Mouse (Mus musculus): ENCODE data around the gene R3hcc1l. TPM values are rescaled to one million over a fixed set of nuclear protein-coding genes. Genes with fewer than 3 reads are reported as not detected.

The R3hcc1l gene
- 10 to 100 TPM; 28.2 to 28.7 TPM for total RNA-seq (2021)
- polyA plus RNA-seq (2012; rRNA removed) = 2.7 and 5.1 TPM in 2 replicates
- long read RNA-seq, full-length matches to known transcripts = 8 of 10 reads
- long read RNA-seq, partial matches to known transcripts = 1 of 10 reads
- long read RNA-seq, other reads (novel, unspliced or antisense) = 1 of 10 reads

DNA sequence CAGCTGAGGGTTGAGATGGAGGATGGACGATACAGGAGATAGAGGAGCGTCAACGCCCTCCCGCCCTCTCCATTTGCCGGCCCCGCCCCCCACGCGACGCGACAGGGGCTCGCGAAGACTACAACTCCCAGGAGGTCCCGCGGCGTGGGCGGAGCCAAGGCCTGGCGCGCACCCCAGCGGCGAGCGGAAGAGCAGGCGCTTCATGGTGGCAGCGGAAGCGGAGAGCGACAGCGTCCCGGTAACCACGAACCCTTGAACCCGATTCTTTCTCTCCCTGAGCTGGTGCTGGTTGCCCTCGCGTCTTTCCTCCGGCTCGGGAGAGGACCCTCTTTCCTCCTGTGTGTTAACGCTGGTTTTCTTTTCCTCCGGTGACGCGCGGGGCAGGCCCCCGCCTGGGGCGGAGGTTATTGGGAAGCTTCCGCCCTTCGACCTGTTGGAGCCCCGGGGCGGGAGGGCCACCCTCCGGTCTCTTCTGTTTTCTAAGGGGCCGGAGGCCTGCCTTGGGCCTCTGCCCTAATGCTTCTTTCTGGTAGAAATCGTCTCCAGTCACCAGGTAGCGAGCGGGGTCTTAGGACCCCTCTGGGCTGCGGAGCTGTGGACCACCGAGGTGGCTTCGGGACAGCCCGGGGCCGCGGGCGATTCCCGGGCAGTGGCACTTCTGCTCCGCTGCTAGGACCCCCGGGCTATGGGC is at the start of gene R3hcc1l:
TSS of gene R3hcc1l (plus strand) at position 140 of the 691 bp plus-strand sequence.
- H3K27me3 ChIP-seq (ENCODE audit: control insufficient read depth, insufficient read depth, low read length) = no peaks in the 10 kb centered on the region
- intact Hi-C loops (cut with DNase I) = loop anchor here (5.0 to 10.0 kb wide), 2 partner anchors 144 to 714 kb away; partner anchors contain the start of gene Arhgap19
- H3K4me1 ChIP-seq (ENCODE audit: control insufficient read depth, insufficient read depth, low read length) = peaks cover 3% of the 10 kb centered on the region
- TF ChIP-seq EP300 (IDR thresholded peaks at IDR 0.05; ENCODE audit: insufficient read depth, low read depth, low read length) (peak; percentile 58; the same call in 1 of the 2 replicates), CTCF (IDR thresholded peaks at IDR 0.05) (peak; percentile 79), POLR2A (IDR thresholded peaks at IDR 0.05; ENCODE audit: insufficient read depth, low read depth, low read length) (peak; percentile 87)
- WGBS = under 1% methylated on average over 59 of the region's 59 CpGs
- 0 out of 2 replicates have a peak, but pooled peaks cover 3% of the 10 kb centered on the region for H3K79me2 ChIP-seq (replicated peaks; ENCODE audit: control insufficient read depth, insufficient read depth, low read length)
- H3K27ac ChIP-seq = peak within 1 kb of the TSS; percentile 94
- H3K36me3 ChIP-seq (ENCODE audit: control insufficient read depth, insufficient read depth, low read length) = peaks cover 3% of the 10 kb centered on the region; the same call in 1 of the 2 replicates
- peak within 1 kb of the TSS; percentile 99 for H3K4me3 ChIP-seq
- peak within 1 kb of the TSS; percentile 77 for H3K9ac ChIP-seq (ENCODE audit: low read depth, low read length)
- DNase-seq = peak; percentile 97 to 99

DNA sequence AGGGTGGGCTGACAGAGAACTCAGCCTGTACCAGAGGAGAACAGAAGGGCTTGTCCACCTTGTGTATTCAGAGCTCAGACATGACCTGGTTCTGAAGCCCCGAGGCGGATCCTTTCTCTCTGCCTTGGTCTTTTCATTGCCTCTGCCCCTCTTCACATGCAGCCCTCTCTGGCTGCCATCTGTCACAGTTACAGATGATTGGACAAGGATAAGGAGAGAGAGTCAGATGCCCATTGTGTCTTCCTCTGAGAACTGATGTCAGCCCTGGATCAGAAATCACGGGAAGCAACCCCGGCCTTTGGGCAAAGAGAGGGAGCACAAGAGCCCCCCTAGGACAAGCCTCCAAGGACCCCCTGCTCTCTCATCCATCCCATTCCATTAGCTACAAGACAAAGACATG is 47.0 kb upstream of the R3hcc1l start:
- Histone ChIP-seq H3K27me3 (ENCODE audit: control insufficient read depth, insufficient read depth, low read length) (no peaks in the 10 kb centered on the region; the same call in 1 of the 2 replicates), H3K36me3 (ENCODE audit: control insufficient read depth, insufficient read depth, low read length) (no peaks in the 10 kb centered on the region), H3K4me3 (no peak overlapping the region), H3K9ac (ENCODE audit: low read depth, low read length) (no peak overlapping the region), H3K79me2 (replicated peaks; ENCODE audit: control insufficient read depth, insufficient read depth, low read length) (no peaks in the 10 kb centered on the region), H3K27ac (no peak overlapping the region), H3K4me1 (ENCODE audit: control insufficient read depth, insufficient read depth, low read length) (no peaks in the 10 kb centered on the region)
- no peak for DNase-seq
- intact Hi-C loops (cut with DNase I) = no loop called here
- WGBS = 88% methylated on average over 4 of the region's 4 CpGs
- no peak for TF ChIP-seq CTCF (IDR thresholded peaks at IDR 0.05)
- no peak for TF ChIP-seq POLR2A (IDR thresholded peaks at IDR 0.05; ENCODE audit: insufficient read depth, low read depth, low read length)
- TF ChIP-seq EP300 (IDR thresholded peaks at IDR 0.05; ENCODE audit: insufficient read depth, low read depth, low read length) = no peak

DNA sequence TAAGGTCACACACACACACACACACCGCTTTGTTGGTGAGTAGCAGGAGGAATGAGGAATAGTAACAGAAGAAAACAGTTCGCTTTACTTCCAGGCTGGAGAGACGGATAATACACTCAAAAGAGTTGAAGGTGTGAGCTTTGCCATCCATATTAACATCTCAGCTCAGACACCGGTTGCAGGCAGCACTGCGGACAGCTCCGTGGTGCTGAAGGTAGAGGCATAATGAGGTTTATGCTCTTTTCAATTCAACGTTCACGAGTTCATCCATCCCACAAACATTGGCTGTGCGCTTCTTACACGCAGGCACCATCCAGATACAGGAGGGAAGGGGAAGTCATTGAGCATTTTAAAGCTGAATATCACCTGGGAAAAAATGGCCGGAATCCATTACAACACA is 45.7 kb upstream of the R3hcc1l start:
- TF ChIP-seq CTCF (IDR thresholded peaks at IDR 0.05) (no peak), EP300 (IDR thresholded peaks at IDR 0.05; ENCODE audit: insufficient read depth, low read depth, low read length) (no peak), POLR2A (IDR thresholded peaks at IDR 0.05; ENCODE audit: insufficient read depth, low read depth, low read length) (no peak)
- no peak overlapping the region for H3K27ac ChIP-seq
- no peaks in the 10 kb centered on the region for H3K79me2 ChIP-seq (replicated peaks; ENCODE audit: control insufficient read depth, insufficient read depth, low read length)
- intact Hi-C loops (cut with DNase I) = no loop called here
- no peak overlapping the region for H3K9ac ChIP-seq (ENCODE audit: low read depth, low read length)
- H3K4me3 ChIP-seq = no peak overlapping the region
- no peaks in the 10 kb centered on the region for H3K4me1 ChIP-seq (ENCODE audit: control insufficient read depth, insufficient read depth, low read length)
- no peak for DNase-seq
- no peaks in the 10 kb centered on the region; the same call in 1 of the 2 replicates for H3K27me3 ChIP-seq (ENCODE audit: control insufficient read depth, insufficient read depth, low read length)
- WGBS = 23% methylated on average over 11 of the region's 11 CpGs
- H3K36me3 ChIP-seq (ENCODE audit: control insufficient read depth, insufficient read depth, low read length) = no peaks in the 10 kb centered on the region

DNA sequence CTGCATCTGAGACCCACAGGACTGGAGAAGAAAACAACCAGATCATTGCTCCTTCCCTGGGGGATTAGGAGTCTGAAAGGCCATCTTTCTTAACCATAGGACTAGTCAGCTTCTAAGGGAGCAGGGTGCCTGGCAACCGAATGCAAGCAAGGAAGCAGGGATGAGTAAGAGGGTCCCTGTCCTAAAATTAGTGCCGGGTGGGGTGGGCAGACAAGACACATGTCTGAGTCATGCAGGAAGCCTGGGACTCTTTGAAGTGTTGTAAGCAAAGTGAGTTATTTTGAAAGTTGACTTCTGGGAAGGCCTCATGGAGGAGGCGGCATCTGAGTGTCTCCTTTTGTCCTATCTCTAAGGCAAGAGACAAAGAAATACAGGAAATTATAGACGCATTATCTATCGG is 40.8 kb upstream of the R3hcc1l start:
- H3K9ac ChIP-seq (ENCODE audit: low read depth, low read length) = no peak overlapping the region
- intact Hi-C loops (cut with DNase I) = no loop called here
- DNase-seq = no peak
- no peak for TF ChIP-seq EP300 (IDR thresholded peaks at IDR 0.05; ENCODE audit: insufficient read depth, low read depth, low read length)
- no peak for TF ChIP-seq POLR2A (IDR thresholded peaks at IDR 0.05; ENCODE audit: insufficient read depth, low read depth, low read length)
- TF ChIP-seq CTCF (IDR thresholded peaks at IDR 0.05) = no peak
- H3K4me1 ChIP-seq (ENCODE audit: control insufficient read depth, insufficient read depth, low read length) = no peaks in the 10 kb centered on the region
- WGBS = 26% methylated on average over 5 of the region's 5 CpGs
- no peaks in the 10 kb centered on the region; the same call in 1 of the 2 replicates for H3K27me3 ChIP-seq (ENCODE audit: control insufficient read depth, insufficient read depth, low read length)
- H3K36me3 ChIP-seq (ENCODE audit: control insufficient read depth, insufficient read depth, low read length) = no peaks in the 10 kb centered on the region
- no peak overlapping the region for H3K27ac ChIP-seq
- H3K4me3 ChIP-seq = no peak overlapping the region
- H3K79me2 ChIP-seq (replicated peaks; ENCODE audit: control insufficient read depth, insufficient read depth, low read length) = no peaks in the 10 kb centered on the region

DNA sequence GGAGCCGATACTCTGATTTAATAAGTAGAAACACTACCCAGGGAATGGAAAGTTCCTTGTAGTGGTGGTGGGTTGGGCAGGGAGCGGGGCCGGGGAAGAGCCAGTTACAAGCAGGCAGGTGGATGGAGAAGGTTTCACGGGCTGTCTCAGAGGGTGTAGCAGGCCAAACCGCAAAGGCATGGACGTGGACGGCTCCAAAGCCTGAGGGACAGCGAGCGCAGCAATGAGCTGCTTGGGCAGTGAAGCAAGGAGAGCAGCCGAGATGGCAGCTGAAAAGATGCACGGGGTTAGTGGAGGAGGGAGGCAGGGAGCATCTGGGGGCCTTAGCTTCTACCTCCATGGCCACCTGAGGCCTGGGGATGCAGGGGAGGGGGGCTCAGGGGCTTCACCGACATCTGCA is 40.3 kb upstream of the R3hcc1l start:
- Histone ChIP-seq H3K36me3 (ENCODE audit: control insufficient read depth, insufficient read depth, low read length) (no peaks in the 10 kb centered on the region), H3K27ac (no peak overlapping the region), H3K27me3 (ENCODE audit: control insufficient read depth, insufficient read depth, low read length) (no peaks in the 10 kb centered on the region; the same call in 1 of the 2 replicates), H3K4me3 (no peak overlapping the region), H3K4me1 (ENCODE audit: control insufficient read depth, insufficient read depth, low read length) (no peaks in the 10 kb centered on the region), H3K9ac (ENCODE audit: low read depth, low read length) (no peak overlapping the region), H3K79me2 (replicated peaks; ENCODE audit: control insufficient read depth, insufficient read depth, low read length) (no peaks in the 10 kb centered on the region)
- intact Hi-C loops (cut with DNase I) = no loop called here
- TF ChIP-seq CTCF (IDR thresholded peaks at IDR 0.05) (no peak), EP300 (IDR thresholded peaks at IDR 0.05; ENCODE audit: insufficient read depth, low read depth, low read length) (no peak), POLR2A (IDR thresholded peaks at IDR 0.05; ENCODE audit: insufficient read depth, low read depth, low read length) (no peak)
- DNase-seq = no peak
- WGBS = 52% methylated on average over 12 of the region's 12 CpGs

DNA sequence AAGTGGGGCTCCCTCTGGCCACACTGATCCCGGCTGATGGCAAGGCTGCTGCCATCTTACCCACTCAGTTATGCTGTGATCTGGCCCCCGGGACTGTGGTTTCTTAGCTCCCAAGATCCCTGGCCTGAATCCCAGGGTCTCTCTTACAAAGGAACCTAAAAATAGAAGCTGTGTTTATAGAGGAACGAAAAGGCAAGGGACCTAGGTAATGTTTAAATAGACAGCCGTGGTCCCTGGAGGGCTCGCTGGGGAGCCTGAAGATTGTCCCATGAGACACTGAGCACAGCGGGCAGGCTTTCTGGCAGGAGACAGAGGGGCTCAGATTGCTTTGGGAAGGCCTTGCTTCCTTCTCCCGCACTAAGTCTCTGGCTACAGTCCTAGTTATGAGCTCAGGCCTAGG is 33.1 kb upstream of the R3hcc1l start:
- H3K27me3 ChIP-seq (ENCODE audit: control insufficient read depth, insufficient read depth, low read length) = peaks cover 2% of the 10 kb centered on the region; the same call in 1 of the 2 replicates
- H3K27ac ChIP-seq = no peak overlapping the region
- TF ChIP-seq POLR2A (IDR thresholded peaks at IDR 0.05; ENCODE audit: insufficient read depth, low read depth, low read length) (no peak), CTCF (IDR thresholded peaks at IDR 0.05) (no peak), EP300 (IDR thresholded peaks at IDR 0.05; ENCODE audit: insufficient read depth, low read depth, low read length) (no peak)
- H3K9ac ChIP-seq (ENCODE audit: low read depth, low read length) = no peak overlapping the region
- intact Hi-C loops (cut with DNase I) = no loop called here
- WGBS = 24% methylated on average over 7 of the region's 7 CpGs
- H3K4me1 ChIP-seq (ENCODE audit: control insufficient read depth, insufficient read depth, low read length) = no peaks in the 10 kb centered on the region
- no peaks in the 10 kb centered on the region for H3K79me2 ChIP-seq (replicated peaks; ENCODE audit: control insufficient read depth, insufficient read depth, low read length)
- no peaks in the 10 kb centered on the region for H3K36me3 ChIP-seq (ENCODE audit: control insufficient read depth, insufficient read depth, low read length)
- H3K4me3 ChIP-seq = no peak overlapping the region
- DNase-seq = peak in 1 of 2 experiments; percentile 7

Data from heart, adult 2 months (tissue).